Mouse (Mus musculus) cerebellum, postnatal 25 days (tissue): Measurements from ENCODE around the gene Cps1.

Source experiments
- DNase-seq, 2 experiments: peaks; one replicate each; pipeline ENCODE4 v3.0.0; 2021; ENCODE audit warnings: mixed read lengths in 2 of 2

Cps1 gene

DNA sequence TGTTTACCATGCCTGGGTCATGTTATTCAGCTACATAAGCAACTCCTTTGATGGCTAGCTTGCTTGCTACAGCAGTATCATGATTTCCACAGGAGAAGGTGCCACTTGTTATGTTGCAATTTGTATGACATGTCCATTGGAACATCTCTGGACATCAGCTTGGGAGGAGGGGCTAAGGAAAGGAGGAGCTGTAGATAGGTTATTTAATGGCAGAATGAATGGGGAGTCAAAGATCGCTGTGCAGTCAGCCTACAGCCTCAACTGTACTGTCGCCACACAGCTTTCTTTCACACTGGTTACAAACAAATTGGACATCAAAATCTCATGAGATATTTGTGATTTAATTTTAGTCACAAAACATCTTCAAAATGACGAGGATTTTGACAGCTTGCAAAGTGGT, at the start of gene Cps1:
Gene Cps1, plus strand, starts transcription at position 230 of the 400 bp plus-strand sequence.
- DNase-seq = no peak

DNA sequence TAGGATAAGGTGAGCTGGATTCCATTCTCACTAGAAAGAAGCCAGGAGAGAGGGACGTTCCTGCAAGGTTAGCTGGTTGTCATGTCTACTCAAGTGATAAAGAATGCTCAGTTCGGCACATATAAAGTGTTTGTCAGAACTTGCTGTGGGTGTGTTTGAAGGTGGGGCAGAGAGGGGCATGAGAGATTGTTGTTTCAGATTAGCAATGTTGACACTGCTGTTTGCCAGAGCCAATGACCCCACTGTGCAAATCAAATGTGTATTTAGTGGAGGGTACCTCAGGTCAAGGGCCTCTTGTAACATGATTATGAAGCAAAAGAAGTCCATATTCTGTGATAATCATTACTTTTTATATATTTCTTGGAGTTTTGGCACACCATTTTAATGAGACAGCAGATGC, 45.1 kb upstream of the Cps1 start:
- no peak for DNase-seq

DNA sequence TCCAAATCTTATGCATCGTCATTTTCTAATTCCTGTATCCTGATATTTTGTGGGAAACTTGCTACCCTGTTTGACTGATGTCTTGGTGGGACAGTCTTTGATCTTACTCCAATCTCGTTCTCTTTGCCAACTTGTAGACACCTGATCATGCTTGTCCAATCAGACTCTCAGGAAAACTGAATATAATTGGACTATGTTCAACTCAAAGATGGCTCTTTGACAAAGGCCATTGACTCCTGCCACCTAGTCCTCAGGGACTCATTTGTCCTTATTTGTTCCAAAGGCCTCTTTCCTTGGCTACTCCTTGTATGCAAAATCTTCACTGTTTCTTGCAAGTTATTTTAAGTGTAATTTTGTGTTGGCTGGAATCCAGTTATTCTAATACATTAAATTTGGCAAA, 44.2 kb upstream of the Cps1 start:
- DNase-seq = no peak

DNA sequence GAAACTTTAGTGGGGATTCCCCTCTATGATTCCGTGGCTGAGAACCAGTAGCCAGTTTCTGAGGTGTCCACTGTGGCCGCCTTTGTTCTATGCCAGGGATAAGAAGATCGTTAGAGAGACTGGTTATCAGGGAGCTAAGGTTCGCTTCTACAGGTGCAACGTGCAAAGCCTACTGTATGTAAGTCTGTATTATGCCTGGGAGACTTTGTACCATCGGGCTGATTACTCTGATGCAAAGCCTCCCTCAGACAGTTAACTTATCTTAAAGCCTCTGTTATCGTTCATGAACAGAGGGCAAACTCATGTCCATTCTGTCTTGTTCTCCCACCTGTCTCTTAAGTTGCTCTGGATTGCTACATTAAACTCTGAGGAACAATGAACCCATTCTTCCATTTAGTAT, 43.7 kb upstream of the Cps1 start:
- no peak for DNase-seq

DNA sequence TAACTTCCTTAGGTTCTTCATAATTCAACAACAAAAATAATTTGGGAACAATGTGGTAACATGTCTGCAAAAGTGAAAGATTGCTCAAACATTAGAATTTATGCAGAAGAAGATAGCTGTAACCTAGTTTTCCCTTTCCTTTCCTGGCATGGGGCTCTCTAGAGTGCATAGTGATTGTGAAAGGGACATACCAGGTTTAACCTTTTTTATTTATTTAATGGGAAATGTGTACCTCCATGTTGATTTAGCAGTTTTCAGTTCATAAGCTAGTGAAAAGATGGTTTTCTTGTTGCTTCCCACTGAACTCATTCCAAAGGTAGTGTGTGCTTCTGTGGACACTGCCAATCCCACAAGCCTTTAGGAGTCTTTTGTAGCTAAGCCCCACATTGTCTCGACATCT, 30.4 kb upstream of the Cps1 start:
- no peak for DNase-seq

DNA sequence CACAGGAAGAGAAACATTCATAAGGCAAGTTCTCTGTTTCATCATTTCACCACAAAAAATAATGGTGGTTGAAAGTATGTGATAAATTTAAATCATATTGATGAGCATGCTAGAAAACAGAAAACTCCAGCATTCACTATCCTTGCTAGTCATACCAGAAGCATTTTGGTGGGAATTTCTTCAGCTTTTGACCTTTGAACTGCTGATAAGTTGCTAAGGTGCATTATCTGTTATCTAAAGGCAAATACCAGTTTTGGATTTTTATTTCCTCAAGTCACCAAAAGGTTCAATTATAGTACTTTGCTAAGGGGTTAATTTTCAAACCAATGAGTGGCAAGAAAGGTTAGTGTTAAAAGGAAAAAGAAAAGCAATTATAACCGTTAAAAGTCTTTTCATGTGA, 23.6 kb upstream of the Cps1 start:
- DNase-seq = no peak

DNA sequence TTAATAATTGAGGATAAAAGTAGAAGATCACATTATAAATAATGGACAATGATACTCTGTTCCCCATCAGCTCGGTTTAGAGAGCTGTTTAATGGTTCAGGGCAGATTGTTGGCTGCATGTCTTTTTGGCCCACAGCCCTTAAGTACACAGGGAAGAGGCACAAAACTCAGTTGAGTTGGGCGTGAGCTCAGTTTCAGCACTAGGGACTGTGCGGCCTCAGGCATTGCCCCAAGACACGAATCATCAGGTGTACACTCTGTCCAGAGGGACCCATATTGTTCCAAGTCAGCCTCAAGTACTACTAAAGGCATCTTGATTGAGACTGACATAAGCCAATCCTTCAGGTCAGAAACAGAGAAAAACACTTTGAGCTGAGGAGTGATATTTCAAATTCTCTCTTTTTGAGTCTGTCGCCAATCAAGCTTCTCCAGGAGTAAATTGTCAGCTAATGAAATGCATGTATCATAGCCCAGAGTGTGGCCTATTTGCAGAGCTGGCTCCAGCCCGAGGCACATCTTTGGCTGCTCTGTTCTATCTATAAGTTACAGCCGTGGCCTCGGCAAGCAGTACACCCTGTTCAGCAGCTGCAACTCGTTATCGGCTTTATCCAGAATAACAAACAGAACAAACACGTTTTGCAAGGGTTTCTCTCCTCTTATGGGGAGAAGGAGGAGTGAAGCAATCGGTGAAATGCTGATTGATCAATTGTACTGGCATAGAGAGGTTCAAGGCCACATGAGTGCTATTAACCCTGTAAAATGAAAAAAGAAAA, 19.2 kb upstream of the Cps1 start:
- no peak for DNase-seq

DNA sequence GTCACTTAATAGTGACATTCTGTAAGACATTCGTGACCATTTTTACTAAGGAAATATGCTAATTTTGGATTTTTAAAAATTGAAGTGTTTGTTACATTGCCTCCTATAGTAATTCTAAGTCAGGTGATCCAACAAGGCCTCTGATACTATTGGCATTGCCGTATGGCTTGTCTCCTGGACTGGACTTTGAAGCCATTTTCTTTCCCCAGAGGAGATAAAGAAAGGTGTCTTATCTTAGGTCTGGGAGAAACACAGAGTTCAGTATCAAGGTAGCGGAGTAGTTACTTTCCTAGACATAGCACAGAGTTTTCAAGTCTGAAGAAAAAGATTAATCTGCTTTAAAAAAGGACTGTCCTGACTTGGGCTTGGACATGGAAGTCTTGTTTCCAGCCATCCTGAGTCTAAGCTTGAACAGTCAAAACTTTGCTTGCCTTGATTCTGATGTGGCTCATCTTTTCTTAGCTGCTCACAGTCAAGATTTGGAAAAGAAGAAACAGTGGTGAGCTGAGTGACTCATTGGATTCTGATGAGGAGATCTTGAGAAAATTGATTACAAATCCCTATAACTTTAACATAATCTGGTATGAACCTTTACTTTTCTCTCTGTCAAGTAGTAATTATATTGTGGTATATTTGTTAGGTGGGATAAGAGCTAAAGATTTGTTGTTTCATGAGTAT, 11.1 kb upstream of the Cps1 start:
- no peak for DNase-seq

DNA sequence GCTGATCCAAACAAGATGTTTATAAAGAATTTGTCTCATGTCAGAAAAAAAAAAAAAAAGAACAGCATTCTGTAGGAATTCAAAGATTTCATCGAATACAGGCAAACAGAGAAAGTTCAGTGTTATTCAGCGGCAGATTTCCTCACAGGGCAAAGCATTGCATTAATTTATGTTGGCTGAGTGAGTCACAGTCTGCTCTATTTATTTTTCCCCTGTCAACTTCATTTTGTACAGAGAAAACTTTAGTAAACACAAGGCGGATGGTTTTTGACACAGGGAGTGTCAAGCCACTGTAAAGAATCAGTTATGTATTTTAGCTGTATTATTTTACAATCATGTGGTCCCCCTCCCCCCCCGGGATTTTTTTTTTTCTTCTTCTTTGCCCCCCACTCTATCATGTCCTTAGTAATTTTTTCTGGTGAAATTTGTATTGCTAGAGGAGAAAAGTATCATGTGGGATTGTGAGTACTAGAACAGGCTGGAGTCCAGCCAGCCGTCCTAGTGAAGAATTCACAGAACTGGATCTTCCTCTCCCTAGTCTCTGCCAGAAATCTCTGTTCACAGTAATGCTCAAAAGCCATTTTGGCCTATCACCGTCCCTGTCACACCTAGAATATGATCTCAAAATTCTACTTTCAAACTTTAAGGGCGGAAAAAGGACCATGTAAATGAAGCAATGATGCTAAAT, 9.3 kb upstream of the Cps1 start:
- no peak for DNase-seq

DNA sequence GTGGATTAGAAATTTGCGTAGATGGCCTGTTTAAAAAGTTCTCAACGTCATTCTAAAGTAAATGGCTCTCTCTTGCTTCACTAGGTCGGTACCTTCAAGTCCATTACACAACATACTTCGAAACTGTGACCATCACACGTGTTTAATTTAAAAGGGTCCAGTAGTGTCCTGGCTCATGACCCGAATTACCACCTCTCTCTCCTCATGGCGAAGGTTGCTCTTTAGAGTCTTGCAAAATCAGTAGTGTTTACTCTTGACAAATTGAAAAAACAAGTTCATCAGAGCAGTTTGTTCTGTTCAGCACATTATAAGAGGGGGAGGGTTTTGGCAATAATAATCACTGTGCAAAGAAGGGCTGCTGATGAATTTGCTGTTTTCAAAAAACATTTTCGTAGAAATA, 6.3 kb upstream of the Cps1 start:
- DNase-seq = no peak

DNA sequence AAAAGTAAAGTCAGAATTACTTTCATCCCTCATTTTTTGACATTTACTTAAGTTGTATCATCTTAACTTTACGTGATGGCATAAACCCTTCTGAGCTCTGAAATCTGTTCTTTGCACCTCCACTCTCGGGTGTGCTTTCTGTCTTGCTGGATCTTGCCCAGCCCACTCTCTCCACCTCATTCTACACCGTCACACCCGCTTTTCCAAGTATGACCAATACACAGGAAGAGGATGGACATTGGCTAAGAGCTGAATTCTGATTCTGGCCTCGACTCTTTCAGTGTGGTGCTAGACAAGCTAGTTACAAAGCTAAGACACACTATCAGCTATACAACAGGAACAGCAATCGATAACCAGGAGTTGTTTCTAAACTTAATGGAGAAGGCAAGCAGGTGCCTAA, 5.0 kb upstream of the Cps1 start:
- no peak for DNase-seq

DNA sequence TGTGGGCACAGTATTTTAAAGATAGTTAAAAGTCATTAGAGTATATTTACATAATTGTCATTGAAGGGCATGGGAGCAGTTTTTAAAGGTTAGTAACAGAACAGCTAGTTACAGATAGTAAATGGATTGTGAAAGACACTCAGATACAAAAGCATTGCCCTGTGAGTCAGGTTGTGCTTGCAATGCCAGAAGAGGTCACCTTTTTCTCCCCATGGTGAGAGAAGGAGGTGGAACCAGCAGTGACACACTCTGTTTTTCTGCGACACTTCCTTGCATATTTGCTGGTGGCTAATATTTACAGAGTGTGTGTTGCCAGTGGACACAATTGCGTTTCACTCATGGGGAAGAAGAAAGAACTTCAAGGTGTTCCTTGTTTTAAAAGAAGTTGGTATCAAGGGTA, 2.6 kb downstream of the Cps1 start:
- no peak for DNase-seq

DNA sequence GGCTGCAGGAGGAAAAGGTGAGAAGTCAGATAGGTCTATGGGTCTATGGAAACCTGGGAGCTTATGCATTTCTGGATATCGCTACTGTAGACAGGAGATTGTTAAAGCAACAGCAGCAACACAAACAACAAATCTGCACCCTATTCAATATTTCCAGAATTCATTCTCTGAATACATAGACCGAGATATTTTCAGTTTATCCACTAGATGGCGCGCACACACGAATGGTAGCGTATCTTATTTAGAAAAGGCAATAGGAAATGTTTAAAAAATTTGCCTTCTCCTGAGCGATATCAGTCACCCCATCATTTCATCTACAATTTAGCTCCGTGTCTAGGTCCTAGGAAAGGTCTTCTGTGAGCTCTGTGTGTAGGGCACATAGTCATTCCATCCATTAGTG, 21.1 kb downstream of the Cps1 start:
- DNase-seq = peak in 1 of 2 experiments; percentile 25

DNA sequence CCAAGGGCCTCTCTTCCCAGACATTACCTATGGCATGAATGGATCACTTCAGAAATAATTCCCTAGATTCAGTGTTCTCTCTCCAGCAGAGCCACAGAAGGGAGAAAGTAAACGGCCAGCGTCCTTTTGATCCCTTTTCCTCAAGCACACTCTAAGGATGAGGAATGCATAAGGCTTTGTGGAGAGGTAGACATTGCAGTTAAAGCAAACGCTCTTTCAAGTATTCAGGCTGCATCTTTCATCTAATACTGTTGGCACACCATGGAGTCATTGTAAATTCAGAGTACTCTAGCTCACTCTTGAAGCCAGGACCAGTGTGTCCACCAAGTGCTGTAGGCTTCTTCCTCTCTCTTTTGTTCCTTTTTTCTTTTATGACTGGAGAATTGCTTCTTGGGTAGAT, 28.4 kb downstream of the Cps1 start:
- DNase-seq = no peak

DNA sequence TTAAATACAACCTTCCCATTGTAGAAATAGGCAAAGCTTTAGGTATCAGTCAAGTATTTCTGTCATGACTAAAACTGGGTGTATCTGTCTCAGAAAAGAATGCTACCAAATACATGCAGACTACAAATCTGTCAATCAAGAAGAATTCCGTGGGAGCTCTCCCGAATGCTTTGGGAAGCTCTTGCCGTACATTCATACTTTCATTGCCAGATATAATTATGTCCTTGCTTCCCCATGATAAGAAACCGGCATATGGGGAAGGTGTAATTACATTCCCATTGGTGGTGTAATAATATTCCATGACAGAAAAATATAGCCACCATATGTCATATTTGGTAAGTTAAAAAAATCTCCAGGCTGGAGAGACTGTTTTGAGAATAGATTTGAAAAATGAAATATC, 44.5 kb downstream of the Cps1 start:
- DNase-seq = no peak

DNA sequence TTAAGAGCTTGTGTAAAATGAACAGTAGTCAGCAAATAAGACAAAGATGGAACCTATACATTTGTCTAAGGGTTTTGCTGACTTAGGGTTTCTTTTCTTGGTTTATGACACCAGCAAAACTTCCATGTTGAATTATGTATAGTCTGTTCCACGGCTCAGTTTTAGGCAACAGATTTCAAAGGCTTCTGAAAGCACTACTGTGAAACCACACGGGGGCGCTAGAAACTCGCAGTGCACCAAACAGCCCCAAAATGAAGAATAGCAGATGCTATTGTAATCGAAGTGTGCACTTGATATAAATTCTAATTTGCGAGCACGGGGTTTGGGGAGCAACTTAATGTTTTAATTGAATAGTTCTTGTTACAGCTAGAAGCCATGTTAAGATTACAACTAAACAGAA, 58.3 kb downstream of the Cps1 start:
- peak; percentile 56 to 83 for DNase-seq

DNA sequence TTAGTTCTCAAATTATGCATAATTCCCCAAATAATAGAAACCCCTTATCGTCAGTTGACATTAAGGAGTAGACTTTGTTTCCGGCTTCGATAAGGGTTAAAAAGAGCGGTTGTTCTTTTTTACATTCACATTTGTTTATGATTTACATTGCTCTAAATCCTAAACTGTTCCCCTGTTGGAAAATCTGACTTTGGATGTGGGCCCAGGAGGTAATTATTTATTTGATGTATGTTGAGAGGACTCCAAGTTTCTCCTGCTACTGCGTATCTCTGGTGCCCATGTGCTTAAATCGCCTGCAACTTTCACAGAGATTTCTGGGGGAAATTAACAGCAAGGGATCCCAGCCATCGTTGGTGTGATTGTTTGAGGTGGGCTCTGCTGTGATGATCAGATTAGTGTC, 59.4 kb downstream of the Cps1 start:
- DNase-seq = no peak

DNA sequence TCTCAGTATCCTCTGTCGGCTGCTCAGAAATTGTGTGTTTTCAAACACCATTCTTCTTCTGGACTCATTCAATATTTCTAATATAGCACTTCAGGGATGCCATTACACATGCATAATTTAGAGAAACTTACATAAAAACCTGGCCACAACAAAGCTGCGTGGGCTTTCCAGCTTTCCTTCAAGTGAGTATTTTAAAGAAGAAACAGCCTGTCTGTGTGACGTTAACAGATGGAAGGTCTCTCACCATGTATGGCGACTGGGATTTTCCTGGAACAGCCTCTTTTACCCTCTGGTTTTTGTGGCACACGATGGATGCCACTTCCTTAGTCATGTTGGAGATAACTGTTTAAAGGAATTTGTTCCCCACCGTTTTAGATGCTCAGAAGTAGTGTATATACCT, 60.7 kb downstream of the Cps1 start:
- DNase-seq = no peak

DNA sequence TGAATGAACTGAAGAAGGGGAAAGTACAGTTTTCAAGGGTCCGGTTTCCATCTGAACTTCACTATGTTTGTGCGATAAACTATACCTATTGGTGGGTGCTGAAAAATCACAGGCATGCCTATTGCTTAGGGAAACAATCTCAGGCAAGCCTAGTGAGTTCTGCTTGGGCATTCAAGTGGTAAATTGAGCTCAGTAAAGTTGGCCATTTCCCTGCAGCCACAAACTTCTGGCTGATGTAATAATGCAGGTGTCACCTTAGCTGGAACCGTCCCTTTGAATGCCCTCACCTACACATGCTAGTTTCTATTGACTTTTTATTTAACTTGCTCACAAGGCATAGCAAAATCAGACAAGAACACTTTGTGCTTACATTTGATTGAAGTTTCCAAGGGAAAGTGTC, 61.3 kb downstream of the Cps1 start:
- no peak for DNase-seq

DNA sequence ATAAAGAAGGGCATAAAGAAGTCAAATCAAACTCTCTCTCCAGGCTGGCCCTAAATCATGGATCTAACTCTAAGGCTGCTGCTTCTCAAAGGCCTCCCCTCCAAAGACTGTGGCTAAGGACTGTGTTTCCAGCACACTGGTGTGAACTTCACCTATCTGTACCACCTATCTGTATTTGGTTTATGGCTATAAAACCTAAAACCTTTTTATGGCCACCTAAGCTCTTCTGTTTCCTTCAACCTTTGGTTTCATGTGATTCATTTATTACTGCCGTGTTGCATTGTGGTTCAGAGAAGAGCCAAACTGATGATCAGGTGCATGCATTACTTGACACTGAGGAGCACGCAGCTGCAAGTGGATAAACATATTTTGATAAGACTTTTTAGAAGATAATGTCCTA, 74.5 kb downstream of the Cps1 start:
- no peak for DNase-seq

DNA sequence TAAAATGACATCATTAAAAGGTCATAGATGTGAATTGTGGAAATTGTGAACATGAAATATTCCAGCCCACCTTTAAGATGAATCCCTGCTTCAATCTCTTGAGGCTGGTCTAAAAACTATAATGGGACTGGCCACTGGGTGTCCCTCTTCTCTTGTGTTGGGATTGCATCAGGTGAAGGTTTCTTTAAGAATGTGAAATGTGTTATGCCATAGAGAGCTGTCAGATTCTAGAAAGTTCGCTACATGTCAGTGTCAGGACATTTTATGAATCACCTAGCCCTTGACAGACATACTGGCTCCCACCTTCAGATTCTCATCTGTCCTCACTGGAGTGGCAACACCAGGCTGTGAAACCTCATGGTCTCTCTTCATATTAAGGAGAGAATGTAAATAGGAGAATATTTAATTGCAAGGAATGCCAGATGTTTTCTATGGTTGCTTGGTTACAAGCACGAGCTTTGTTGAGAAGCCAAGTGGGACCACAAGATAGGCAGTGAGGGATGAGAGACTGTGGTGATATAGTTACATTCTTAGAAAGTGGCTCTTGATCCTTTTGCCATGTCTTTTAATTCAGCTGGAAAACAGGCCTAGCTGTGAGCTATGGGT, 95.6 kb downstream of the Cps1 start:
- peak; percentile 5 to 12 for DNase-seq

DNA sequence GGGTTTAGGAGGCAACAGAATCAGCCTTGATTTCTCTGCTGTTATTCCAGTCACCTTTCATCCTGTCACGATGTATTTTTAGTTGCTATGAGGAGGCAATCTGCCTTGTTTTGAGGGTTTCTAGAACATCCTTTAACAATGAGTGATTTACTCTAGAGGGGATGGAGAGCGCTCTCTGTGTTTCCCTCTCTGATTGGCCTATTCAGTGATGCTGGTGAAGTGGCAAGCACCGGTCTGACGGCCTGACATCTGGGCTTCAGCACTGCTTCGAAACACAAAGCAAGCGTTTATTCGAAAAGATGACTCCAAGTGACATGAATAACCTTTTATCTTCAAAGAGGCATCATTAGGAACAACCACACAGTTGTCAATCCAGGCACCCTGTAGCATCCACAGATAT, 100.8 kb downstream of the Cps1 start:
- DNase-seq = no peak

DNA sequence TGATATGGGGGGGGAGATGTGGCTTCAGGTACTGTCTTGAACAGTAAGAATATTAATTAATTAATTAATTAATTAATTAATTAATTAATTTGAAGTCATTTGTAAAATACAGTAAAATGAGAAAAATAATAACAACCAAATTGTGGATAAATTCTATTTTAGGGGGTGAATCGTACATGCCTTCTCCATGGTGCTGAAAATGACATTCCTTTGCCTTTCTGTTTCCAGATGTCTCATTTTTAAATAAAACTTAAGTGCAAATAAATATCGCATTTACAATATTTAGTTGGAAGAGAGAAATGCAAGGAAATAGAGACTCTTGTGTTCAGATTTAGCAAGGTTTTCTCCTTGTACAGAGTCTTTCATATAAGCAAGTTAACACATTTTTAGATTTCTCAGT, 112.0 kb downstream of the Cps1 start:
- no peak for DNase-seq
